Mouse (Mus musculus): ENCODE results near the gene Psapl1. TPM values are rescaled to one million over a fixed set of nuclear protein-coding genes. Genes with fewer than 3 reads are reported as not detected.
A peak's percentile ranks its signal among the peaks of the same experiment; 100 is the strongest.

Psapl1 gene
- polyA plus RNA-seq, 1 experiment from 2014 or later: 0.93 TPM

DNA sequence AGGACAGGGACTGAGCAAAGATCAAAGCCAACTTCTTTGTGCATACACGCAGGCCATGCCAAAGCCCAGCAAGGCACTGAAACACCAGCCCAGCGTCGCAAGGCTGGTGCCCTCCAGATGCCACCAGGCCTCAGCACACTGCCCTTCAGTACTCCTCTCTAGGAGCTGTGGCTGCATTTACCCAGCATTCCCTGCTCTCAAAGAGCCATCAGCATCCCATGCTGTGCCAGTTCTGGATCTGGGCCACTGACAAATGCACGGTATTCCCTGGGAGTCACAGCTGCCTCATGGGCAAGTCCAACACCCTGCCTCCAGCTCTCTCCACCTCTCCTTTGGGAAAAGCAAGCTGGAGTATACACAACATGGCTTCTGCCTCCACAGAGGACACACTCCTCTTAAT is 16.3 kb downstream of the Psapl1 start:
- WGBS: 72% methylated on average over 4 of the region's 4 CpGs
- no peaks in the 10 kb centered on the region for H3K27me3 ChIP-seq (replicated peaks; ENCODE audit: insufficient read depth, low read length)
- no peak for DNase-seq (ENCODE audit: low spot score)

DNA sequence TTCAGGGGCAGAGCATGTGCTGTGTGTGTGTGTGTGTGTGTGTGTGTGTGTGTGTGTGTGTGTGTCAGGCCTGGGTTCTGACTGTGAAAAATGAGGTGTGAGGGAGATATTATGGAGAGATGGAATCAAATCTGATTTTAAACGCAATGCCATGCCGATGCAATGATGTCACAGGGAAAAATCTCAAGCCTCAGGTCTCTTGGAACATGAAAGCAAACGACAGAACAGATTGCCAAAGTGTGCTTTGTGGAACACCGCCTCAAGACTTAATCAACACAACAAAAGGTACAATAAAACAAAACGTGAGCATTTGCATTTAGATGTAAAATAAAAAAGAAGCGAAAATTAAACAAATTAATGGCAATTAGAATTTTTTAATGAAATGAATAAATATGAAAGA is 16.8 kb downstream of the Psapl1 start:
- 46% methylated on average over 6 of the region's 6 CpGs for WGBS
- no peak for DNase-seq (ENCODE audit: low spot score)

More for the DNA sequence above, 16.3 kb downstream of the Psapl1 start:
- Histone ChIP-seq H3K36me3 (ENCODE audit: insufficient read depth, low read length) (no peaks in the 10 kb centered on the region), H3K9me3 (ENCODE audit: low read length) (no peaks in the 10 kb centered on the region), H3K27ac (ENCODE audit: low read length) (no peak overlapping the region), H3K9ac (replicated peaks; ENCODE audit: low read depth) (no peak overlapping the region), H3K4me2 (replicated peaks; ENCODE audit: low read depth, low read length) (no peak overlapping the region), H3K4me1 (ENCODE audit: insufficient read depth, low read depth, low read length) (no peaks in the 10 kb centered on the region), H3K4me3 (ENCODE audit: low read depth, low read length) (no peak overlapping the region)
- no peak for ATAC-seq
- no peak for TF ChIP-seq EP300 (IDR thresholded peaks at IDR 0.05)
- TF ChIP-seq CTCF (IDR thresholded peaks at IDR 0.05): no peak

DNA sequence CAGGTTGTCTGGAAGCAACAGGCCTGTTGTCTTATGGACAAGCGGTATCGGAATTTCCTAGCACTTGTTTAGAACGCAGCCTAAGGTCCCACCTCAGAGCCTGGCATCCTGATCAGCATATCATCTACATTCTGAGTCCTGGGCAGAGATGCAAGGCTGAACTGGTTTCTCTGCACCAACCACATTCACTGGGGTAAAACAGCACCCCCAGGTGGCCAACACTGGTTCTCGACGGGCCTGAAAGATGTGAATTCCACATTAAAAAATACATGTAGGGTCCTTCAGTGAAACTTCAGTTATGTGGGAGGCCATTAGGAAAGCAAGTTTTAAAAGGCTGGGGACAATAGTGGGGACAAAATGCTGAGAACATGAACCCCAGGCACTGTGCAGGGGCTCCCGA is 20.0 kb downstream of the Psapl1 start:
- Histone ChIP-seq H3K4me2 (replicated peaks; ENCODE audit: low read depth, low read length) (no peak overlapping the region), H3K27ac (ENCODE audit: low read length) (no peak overlapping the region), H3K27me3 (replicated peaks; ENCODE audit: insufficient read depth, low read length) (no peaks in the 10 kb centered on the region), H3K9ac (replicated peaks; ENCODE audit: low read depth) (no peak overlapping the region), H3K4me3 (ENCODE audit: low read depth, low read length) (no peak overlapping the region), H3K4me1 (ENCODE audit: insufficient read depth, low read depth, low read length) (no peaks in the 10 kb centered on the region), H3K36me3 (ENCODE audit: insufficient read depth, low read length) (no peaks in the 10 kb centered on the region), H3K9me3 (ENCODE audit: low read length) (no peaks in the 10 kb centered on the region)
- peak; percentile 53 for DNase-seq (ENCODE audit: low spot score)
- TF ChIP-seq EP300 (IDR thresholded peaks at IDR 0.05): no peak
- peak; percentile 76 for TF ChIP-seq CTCF (IDR thresholded peaks at IDR 0.05)
- WGBS: 66% methylated on average over 6 of the region's 6 CpGs
- ATAC-seq: no peak

More for the DNA sequence above, 16.8 kb downstream of the Psapl1 start:
- Histone ChIP-seq H3K9me3 (ENCODE audit: low read length) (no peaks in the 10 kb centered on the region), H3K9ac (replicated peaks; ENCODE audit: low read depth) (no peak overlapping the region), H3K4me1 (ENCODE audit: insufficient read depth, low read depth, low read length) (no peaks in the 10 kb centered on the region), H3K27me3 (replicated peaks; ENCODE audit: insufficient read depth, low read length) (no peaks in the 10 kb centered on the region), H3K4me2 (replicated peaks; ENCODE audit: low read depth, low read length) (no peak overlapping the region), H3K4me3 (ENCODE audit: low read depth, low read length) (no peak overlapping the region), H3K36me3 (ENCODE audit: insufficient read depth, low read length) (no peaks in the 10 kb centered on the region), H3K27ac (ENCODE audit: low read length) (no peak overlapping the region)
- TF ChIP-seq CTCF (IDR thresholded peaks at IDR 0.05): no peak
- TF ChIP-seq EP300 (IDR thresholded peaks at IDR 0.05): no peak
- ATAC-seq: no peak

DNA sequence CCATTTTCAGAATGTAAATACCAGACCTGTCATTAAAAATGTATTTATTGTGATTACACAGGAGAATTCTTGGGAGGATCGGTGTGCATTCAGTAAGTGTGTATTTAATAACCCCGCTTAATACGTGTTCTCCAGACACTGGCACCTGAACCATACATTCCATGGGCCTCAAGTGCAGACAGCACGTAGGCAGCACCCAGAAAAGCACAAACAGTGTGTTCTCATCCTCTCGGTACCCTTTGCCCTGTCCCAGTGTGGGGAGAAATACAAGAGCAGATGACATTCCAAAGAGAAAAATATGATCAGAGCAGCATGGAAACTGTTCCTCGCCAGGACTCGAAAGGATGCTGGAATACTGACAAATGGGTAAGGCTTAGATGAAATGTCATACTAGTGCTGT is 22.0 kb downstream of the Psapl1 start:
- no peaks in the 10 kb centered on the region for H3K9me3 ChIP-seq (ENCODE audit: low read length)
- ATAC-seq: peak; percentile 72
- H3K27ac ChIP-seq (ENCODE audit: low read length): peak overlapping the region; percentile 60; the same call in 1 of the 2 replicates
- H3K4me3 ChIP-seq (ENCODE audit: low read depth, low read length): no peak overlapping the region
- no peak overlapping the region for H3K9ac ChIP-seq (replicated peaks; ENCODE audit: low read depth)
- H3K4me2 ChIP-seq (replicated peaks; ENCODE audit: low read depth, low read length): no peak overlapping the region
- DNase-seq (ENCODE audit: low spot score): no peak
- H3K36me3 ChIP-seq (ENCODE audit: insufficient read depth, low read length): no peaks in the 10 kb centered on the region
- WGBS: 60% methylated on average over 7 of the region's 7 CpGs
- H3K4me1 ChIP-seq (ENCODE audit: insufficient read depth, low read depth, low read length): no peaks in the 10 kb centered on the region
- H3K27me3 ChIP-seq (replicated peaks; ENCODE audit: insufficient read depth, low read length): no peaks in the 10 kb centered on the region
- TF ChIP-seq CTCF (IDR thresholded peaks at IDR 0.05) (no peak), EP300 (IDR thresholded peaks at IDR 0.05) (peak; percentile 65)

DNA sequence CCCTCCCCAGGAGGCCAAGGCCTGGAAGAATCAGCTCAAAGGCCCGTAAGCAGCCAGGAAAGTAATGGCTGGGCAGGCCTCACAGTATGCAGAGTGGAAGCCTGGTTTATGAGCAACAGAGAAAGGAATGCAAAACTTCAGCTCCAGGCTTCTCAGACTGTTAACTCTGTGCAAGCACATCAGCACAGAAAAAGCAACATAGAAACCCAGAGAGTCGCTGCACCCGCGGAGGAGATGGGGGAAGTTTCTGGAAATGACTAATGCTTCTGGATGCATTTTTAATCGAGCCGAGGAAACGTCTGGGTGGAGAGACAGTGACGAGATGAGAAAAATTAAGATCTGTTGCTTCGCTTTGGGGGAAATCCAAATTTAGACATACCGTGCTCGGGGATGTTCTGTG is 22.5 kb downstream of the Psapl1 start:
- no peak overlapping the region for H3K4me3 ChIP-seq (ENCODE audit: low read depth, low read length)
- no peak overlapping the region for H3K9ac ChIP-seq (replicated peaks; ENCODE audit: low read depth)
- no peaks in the 10 kb centered on the region for H3K9me3 ChIP-seq (ENCODE audit: low read length)
- H3K27ac ChIP-seq (ENCODE audit: low read length): peak overlapping the region; percentile 60
- H3K4me1 ChIP-seq (ENCODE audit: insufficient read depth, low read depth, low read length): no peaks in the 10 kb centered on the region
- H3K4me2 ChIP-seq (replicated peaks; ENCODE audit: low read depth, low read length): no peak overlapping the region
- peak; percentile 36 for DNase-seq (ENCODE audit: low spot score)
- no peaks in the 10 kb centered on the region for H3K36me3 ChIP-seq (ENCODE audit: insufficient read depth, low read length)
- H3K27me3 ChIP-seq (replicated peaks; ENCODE audit: insufficient read depth, low read length): no peaks in the 10 kb centered on the region
- ATAC-seq: peak; percentile 84
- WGBS: 44% methylated on average over 11 of the region's 11 CpGs
- TF ChIP-seq EP300 (IDR thresholded peaks at IDR 0.05) (no peak; the same call in 1 of the 2 replicates), CTCF (IDR thresholded peaks at IDR 0.05) (no peak)

DNA sequence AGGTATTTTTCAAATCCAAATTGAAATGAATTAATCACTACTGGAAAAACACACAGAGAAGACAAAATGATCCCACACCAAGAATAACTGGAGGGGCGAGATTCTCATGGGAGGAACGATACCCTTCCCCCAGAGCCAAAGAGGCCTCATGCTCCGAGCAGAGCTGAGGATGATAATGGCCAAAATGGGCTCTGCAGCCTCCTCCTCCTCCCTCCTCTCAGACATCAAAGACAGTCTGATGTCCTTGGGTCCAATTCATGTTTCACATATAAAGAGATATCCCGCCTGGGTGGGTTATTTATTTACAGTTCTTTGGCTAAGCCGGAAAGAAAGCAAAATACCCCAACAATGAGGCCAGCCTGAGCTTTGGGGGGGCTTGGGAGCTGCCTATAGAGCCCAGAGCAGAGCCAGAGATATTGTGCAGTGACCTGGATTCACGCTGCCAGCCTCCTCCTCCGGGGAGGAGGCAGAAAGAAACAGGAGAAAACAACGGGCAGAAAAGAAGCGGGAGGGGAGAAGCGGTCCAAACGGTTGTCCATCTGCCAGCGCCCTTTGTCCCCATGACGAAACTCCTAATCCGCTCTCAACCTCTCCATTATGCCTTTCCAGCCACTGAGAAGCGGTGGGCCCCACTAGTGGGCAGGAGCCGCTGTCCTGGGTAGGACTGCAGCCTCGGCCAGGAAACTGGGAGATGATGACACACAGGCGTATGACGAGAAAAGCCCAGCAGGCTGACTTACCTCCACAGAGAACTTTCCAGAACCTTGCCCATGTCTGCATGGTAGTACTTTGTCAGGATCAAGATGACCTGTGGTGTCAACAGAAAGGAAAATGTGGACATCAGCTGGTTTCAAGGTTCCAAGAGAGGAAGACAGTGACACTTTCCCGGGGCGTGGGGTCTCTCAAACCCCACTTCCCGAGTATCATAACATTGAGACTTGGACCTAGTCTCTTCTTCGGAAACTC is 24.9 kb downstream of the Psapl1 start:
- Histone ChIP-seq H3K27ac (ENCODE audit: low read length) (no peak overlapping the region), H3K4me3 (ENCODE audit: low read depth, low read length) (no peak overlapping the region), H3K27me3 (replicated peaks; ENCODE audit: insufficient read depth, low read length) (no peaks in the 10 kb centered on the region), H3K4me2 (replicated peaks; ENCODE audit: low read depth, low read length) (no peak overlapping the region), H3K9ac (replicated peaks; ENCODE audit: low read depth) (no peak overlapping the region), H3K36me3 (ENCODE audit: insufficient read depth, low read length) (no peaks in the 10 kb centered on the region), H3K4me1 (ENCODE audit: insufficient read depth, low read depth, low read length) (no peaks in the 10 kb centered on the region), H3K9me3 (ENCODE audit: low read length) (no peaks in the 10 kb centered on the region)
- TF ChIP-seq EP300 (IDR thresholded peaks at IDR 0.05) (no peak), CTCF (IDR thresholded peaks at IDR 0.05) (no peak)
- ATAC-seq (no peak), DNase-seq (ENCODE audit: low spot score) (no peak)
- WGBS: 67% methylated on average over 23 of the region's 23 CpGs

Measured in lung, postnatal 0 days (tissue).